Mouse (Mus musculus): ENCODE data around the gene Sdk2. TPM values are rescaled to one million over a fixed set of nuclear protein-coding genes. Genes with fewer than 3 reads are reported as not detected.

The Sdk2 gene
- total RNA-seq, 2 experiments from 2014 or later, result 25.5 to 26.9 TPM

DNA sequence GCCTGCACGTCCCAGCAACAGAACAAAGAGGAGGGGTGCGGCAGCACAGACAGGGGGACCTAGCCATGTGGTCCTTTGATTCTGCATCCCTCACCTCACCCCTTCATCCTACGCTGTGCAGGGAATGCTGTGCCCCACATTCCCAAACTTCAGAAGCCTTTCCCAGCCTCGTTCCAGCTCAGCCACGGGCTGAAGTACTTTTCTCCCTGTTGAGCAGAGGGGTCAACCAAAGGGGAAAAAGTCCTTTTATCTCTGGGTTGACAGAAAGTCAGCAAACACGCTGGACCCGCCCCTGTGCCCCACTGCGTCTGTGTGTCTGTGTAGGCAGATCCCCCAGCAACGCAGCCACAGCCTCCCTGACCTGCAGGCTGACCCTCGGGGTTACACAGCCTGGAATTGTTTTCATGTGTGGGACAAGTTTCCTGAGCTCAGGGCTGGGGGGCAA is 18.9 kb downstream of the Sdk2 start:
- DNase-seq (ENCODE audit: low spot score in 2 of 2), result no peak

DNA sequence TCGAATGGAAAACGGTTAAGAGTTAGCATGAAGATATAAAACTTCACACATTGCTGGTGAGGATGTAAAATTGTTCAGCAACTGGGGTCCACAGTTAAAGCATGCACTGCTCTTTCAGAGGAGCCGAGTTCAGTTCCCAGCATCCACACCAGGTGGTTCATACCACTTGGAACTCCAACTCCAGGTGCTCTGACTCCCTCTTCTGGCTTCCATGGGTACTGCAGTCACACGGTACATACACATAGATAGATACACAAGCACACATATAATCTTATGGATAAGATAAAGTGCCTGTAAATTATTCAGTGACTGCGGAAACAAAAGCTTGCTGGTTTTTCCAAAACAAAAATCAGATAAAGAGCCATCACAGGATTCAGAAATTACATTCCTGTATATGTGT is 19.9 kb downstream of the Sdk2 start:
- no peak for DNase-seq (ENCODE audit: low spot score in 2 of 2)

DNA sequence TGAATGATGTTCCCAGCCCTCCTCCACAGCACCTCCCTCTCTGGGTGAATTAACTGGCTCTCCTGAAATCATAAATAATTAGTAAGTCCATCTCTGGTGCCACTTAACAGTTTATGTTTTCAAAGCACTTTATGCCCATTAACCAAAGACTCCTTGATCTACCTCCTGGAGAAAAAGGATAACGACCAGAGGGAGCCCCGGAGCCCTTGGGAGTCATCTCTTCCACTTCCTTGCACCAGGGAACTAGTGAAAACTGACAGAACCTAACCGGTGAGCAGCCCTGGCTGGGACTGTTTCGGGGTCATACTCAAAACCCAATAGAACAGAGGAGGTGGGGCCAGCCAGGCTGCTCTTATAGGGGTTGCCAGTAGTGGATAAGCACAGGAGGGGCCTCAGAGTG is 22.5 kb downstream of the Sdk2 start:
- no peak for DNase-seq (ENCODE audit: low spot score in 2 of 2)

- peak in 1 of 2 experiments; percentile 36 for DNase-seq (ENCODE audit: low spot score in 2 of 2)
Observed at GRCm38 (mm10) chr11:114043530-114043929, 23.3 kb downstream of the Sdk2 start.

GRCm38 (mm10) chr11:114040391-114041035 is 26.3 kb downstream of the Sdk2 start:
- peak; percentile 34 to 57 for DNase-seq (ENCODE audit: low spot score in 2 of 2)

DNA sequence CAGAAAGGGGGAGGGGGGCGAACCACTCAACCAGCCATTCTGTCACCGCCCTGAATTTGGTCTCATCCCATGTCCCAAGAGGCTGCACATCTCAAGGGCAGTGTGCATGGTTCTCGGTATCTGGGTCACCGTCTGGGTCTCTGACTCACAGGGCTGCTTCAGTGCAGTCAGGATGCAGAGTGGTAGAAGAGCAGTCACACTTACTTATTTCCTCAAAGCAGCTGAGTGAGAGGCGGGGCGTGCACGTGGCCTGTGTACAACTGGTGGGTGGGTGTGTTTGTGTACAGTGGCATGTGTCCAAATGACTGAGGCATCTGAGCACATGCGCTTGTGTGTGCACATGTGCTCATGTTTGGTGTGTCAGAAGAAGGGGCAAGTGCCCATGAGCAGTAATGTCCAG is 28.8 kb downstream of the Sdk2 start:
- peak in 1 of 2 experiments; percentile 36 for DNase-seq (ENCODE audit: low spot score in 2 of 2)

DNA sequence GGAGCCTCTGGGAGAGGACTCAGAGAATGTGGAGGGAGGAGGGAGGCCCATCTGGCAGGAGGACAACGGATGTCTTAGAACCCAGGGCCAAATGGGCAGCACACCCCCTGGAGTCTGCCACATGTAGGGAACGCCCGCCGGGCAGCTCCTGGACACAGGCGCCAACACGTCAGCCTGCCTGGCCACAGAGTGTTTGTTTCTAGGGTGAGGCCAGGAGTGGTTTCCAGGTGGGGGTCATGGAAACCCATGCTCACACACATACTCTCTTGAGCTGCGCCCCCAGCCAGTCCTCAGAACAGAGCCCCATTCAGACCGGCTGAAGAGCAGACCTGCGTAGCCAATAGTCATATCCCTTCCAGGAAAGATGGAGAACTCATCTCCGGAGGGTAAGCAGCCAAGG is 35.4 kb downstream of the Sdk2 start:
- DNase-seq (ENCODE audit: low spot score in 2 of 2), result no peak

GRCm38 (mm10) chr11:114030214-114030613 is 36.6 kb downstream of the Sdk2 start:
- DNase-seq (ENCODE audit: low spot score in 2 of 2), result no peak

DNA sequence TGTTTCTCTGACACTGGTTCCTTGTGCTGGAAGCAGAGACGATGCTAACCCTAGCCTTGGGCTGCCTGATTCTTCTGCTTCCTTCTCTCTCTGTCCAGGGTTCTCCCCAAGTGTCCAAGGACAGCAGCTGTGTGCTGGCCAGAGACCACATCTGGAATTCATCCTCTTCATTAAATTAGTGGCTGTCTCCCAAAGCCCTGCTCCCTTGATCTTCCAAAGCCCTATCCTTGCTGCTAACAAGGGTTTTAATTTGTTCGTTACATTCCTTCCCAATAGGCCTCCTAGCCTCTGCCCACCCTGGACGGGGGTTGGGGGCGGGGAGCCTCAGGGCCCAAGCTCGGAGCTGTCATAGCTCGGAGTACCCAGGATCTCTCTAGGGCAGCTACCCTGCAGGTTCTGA is 38.3 kb downstream of the Sdk2 start:
- DNase-seq (ENCODE audit: low spot score in 2 of 2), result no peak

- no peak for DNase-seq (ENCODE audit: low spot score in 2 of 2)
Observed at GRCm38 (mm10) chr11:114028021-114028420, 38.8 kb downstream of the Sdk2 start.

GRCm38 (mm10) chr11:114025056-114025455 is 41.8 kb downstream of the Sdk2 start:
- no peak for DNase-seq (ENCODE audit: low spot score in 2 of 2)

DNA sequence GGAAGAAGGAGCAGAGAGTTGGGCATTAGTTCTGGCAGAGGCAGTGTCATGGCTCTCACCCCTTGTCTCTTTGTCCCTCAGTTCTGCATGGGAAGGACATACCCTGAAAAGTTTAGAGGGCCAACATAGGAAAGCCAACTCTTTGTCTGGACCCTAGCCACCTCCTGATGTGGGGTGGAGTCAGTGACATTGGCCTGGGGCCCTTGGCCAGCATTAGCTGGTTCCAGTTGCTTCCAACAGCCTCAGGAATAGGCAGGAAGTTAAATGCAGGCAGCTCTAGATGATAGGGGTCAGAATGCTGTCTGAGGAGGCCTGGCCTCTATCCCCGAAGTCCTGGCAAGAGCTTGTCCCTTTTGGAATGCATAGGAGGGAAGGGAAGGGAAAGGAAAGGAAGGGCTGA is 42.9 kb downstream of the Sdk2 start:
- DNase-seq (ENCODE audit: low spot score in 2 of 2), result no peak

GRCm38 (mm10) chr11:114022166-114022565 is 44.7 kb downstream of the Sdk2 start:
- no peak for DNase-seq (ENCODE audit: low spot score in 2 of 2)

GRCm38 (mm10) chr11:114019087-114019486 is 47.8 kb downstream of the Sdk2 start:
- DNase-seq (ENCODE audit: low spot score in 2 of 2), result no peak

GRCm38 (mm10) chr11:114016889-114017392 is 49.9 kb downstream of the Sdk2 start:
- DNase-seq (ENCODE audit: low spot score in 2 of 2), result no peak

- DNase-seq (ENCODE audit: low spot score in 2 of 2), result no peak
Observed at GRCm38 (mm10) chr11:114016108-114016888, 50.5 kb downstream of the Sdk2 start.

- no peak for DNase-seq (ENCODE audit: low spot score in 2 of 2)
Observed at GRCm38 (mm10) chr11:114011523-114011922, 55.3 kb downstream of the Sdk2 start.

GRCm38 (mm10) chr11:114005879-114006278 is 61.0 kb downstream of the Sdk2 start:
- DNase-seq (ENCODE audit: low spot score in 2 of 2), result no peak

GRCm38 (mm10) chr11:114004651-114005050 is 62.2 kb downstream of the Sdk2 start:
- DNase-seq (ENCODE audit: low spot score in 2 of 2), result no peak

GRCm38 (mm10) chr11:114003195-114003594 is 63.7 kb downstream of the Sdk2 start:
- no peak for DNase-seq (ENCODE audit: low spot score in 2 of 2)

DNA sequence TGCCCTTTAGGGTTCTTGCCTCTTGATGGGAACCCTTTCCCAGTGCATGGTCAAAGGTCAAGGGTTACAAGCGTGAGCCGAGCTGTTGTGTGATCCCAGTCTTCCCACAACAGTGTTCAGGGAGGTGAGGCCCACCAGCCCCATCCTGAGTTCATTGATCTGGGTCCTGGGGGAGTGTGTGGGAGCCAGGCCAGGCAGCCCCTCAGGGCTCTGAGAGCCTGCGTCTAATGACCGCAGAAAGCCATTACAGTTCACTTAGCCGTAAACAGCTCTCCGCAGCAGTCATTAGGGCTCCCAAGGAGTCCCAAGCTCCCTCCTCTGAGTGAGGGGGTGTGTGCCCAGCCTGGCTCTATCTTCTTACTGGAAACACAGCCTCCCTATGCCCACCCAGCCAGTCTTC is 66.8 kb downstream of the Sdk2 start:
- no peak for DNase-seq (ENCODE audit: low spot score in 2 of 2)

DNA sequence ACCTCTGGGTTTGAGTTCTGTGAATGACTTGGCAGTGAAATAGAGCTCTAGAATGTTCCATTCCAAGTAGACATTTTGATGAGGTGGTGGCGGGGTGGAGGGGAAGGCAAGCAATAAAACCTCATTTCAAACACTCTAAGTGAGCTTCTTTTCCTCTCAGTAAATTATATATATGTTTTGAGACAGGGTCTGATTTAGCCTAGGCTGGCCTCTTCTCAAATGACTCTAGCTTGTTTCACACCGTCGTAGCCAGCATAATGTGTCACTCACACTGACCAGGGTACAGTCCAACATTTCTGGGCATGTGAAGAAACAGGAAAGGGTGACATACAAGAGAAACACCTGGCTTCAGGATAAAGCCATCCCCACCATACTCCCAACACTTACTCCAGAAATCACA is 68.1 kb downstream of the Sdk2 start:
- no peak for DNase-seq (ENCODE audit: low spot score in 2 of 2)

DNA sequence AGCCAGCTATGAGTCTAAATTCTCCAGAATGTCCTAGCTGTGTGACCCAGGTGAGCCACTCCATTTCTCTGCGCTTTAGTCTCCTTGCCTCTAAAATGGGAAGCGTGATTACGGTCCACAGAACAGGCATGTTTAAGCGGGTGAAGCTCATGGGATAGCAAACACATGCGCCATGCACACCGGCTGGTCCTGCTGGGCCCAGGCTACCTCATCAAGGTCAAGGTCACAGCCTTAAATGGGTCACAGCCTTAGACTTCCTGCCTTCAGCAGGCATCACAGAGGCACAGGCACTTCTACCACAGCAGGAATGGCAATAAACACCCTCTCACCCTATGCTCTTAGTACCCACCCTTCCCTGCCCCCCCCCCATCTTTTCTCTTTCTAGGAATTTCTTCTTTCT is 72.9 kb downstream of the Sdk2 start:
- DNase-seq (ENCODE audit: low spot score in 2 of 2), result no peak

All from layer of hippocampus, postnatal 10 days (tissue).